Mouse (Mus musculus): ENCODE results near the gene Ywhab.

- no peak for TF ChIP-seq POLR2A (IDR thresholded peaks at IDR 0.05; ENCODE audit: borderline replicate concordance, insufficient read depth, low read length)
- no peak for TF ChIP-seq CTCF (IDR thresholded peaks at IDR 0.05; ENCODE audit: borderline replicate concordance, insufficient read depth, low read depth, low read length)
These were observed 9.7 kb downstream of the Ywhab start for GRCm38 (mm10) chr2:164004503-164004902.

All from cerebellum, adult 2 months (tissue).